Mouse (Mus musculus): Measurements from ENCODE around the gene Gm5269. TPM values are rescaled to one million over a fixed set of nuclear protein-coding genes. Genes with fewer than 3 reads are reported as not detected.

Gene Gm5269
- polyA plus RNA-seq, 1 experiment, result not detected

DNA sequence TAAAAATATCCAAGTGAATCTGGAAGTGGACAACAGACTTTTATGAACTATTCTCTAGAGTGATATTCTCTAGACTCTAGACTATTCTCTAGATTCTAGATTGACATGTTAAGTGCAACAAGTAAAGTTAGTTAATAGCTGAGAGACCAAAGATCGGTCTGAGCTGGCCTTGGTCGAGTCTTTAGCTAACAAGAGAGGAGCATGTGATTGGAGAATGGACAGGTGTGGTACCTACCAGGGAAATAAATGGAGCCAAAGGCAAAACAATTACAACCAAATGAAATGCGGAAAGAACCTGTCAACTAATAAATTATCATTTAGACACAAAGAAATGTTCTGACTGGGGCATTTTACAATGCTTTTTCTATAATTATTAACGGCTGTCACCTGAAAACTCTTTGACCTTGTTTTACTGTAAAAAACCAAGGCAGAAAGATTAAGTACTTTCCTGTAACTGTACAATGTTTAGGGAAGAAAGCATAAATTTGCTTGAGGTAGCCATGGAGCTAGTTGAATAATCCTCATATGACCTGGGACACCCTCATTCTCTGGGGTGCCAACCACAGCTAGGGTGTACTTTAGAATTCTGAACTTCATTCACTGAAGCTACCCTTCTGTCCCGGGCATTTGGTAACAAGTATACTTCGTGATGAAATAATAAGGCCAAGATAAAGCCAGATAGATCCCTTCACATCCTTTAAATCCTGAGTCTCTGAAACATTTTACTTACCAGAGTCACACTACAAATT lies 13.4 kb downstream of the Gm5269 start:
- no peak for DNase-seq
- Histone ChIP-seq H3K4me1 (ENCODE audit: control insufficient read depth, insufficient read depth, low read length) (no peaks in the 10 kb centered on the region), H3K27ac (ENCODE audit: insufficient read depth, low read length) (no peak overlapping the region), H3K4me3 (replicated peaks; ENCODE audit: insufficient read depth, low read depth, low read length) (no peak overlapping the region), H3K27me3 (ENCODE audit: control insufficient read depth, insufficient read depth, low read length) (no peaks in the 10 kb centered on the region)
- 89% methylated on average over 6 of the region's 6 CpGs for WGBS
- no peak for TF ChIP-seq POLR2A (IDR thresholded peaks at IDR 0.05; ENCODE audit: borderline replicate concordance, insufficient read depth, low read length)
- TF ChIP-seq CTCF (IDR thresholded peaks at IDR 0.05; ENCODE audit: borderline replicate concordance, insufficient read depth, low read depth, low read length), result no peak

DNA sequence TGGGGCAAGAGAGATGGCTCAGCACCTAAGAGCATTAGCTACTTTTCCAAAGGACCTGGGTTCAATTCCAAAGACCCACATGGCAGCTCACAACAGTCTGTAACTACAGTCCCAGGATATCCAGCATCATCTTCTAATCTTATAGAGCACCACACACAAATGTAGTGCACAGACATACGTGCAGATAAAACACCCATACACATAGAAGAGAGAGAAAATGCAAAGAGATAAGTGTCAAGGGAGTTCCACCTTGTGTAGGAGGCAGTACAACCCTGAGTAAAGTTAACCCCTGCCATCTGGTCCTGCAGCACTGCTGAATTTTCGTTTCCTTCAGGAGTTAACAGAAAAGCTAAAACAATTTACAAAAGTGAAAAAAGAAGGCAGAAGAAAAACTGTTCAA lies 14.4 kb downstream of the Gm5269 start:
- TF ChIP-seq POLR2A (IDR thresholded peaks at IDR 0.05; ENCODE audit: borderline replicate concordance, insufficient read depth, low read length) (no peak), CTCF (IDR thresholded peaks at IDR 0.05; ENCODE audit: borderline replicate concordance, insufficient read depth, low read depth, low read length) (no peak)
- Histone ChIP-seq H3K27ac (ENCODE audit: insufficient read depth, low read length) (no peak overlapping the region), H3K27me3 (ENCODE audit: control insufficient read depth, insufficient read depth, low read length) (no peaks in the 10 kb centered on the region), H3K4me3 (replicated peaks; ENCODE audit: insufficient read depth, low read depth, low read length) (no peak overlapping the region), H3K4me1 (ENCODE audit: control insufficient read depth, insufficient read depth, low read length) (no peaks in the 10 kb centered on the region)
- DNase-seq, result no peak
- WGBS, result 73% methylated on average over 2 of the region's 2 CpGs

DNA sequence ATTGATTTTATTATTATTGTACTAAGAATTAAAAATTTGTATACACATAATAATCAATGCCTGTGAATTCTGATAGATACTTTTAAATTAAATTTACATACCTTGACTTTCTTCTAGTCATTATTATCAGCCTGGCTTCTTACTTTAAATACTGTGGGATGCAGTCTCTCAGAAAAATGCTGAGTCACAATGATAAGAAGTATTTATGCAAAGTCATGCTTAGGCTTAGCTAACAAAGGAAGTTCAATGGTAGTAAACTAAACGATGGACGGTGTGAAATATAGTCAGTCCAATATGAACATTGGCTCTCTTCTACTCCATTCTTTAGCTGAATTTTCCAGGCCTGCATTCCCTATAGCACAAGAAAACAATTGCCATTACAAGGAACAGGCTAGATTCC lies 16.8 kb downstream of the Gm5269 start:
- WGBS, result 84% methylated on average over 2 of the region's 2 CpGs
- TF ChIP-seq POLR2A (IDR thresholded peaks at IDR 0.05; ENCODE audit: borderline replicate concordance, insufficient read depth, low read length), result no peak
- TF ChIP-seq CTCF (IDR thresholded peaks at IDR 0.05; ENCODE audit: borderline replicate concordance, insufficient read depth, low read depth, low read length), result no peak
- Histone ChIP-seq H3K4me3 (replicated peaks; ENCODE audit: insufficient read depth, low read depth, low read length) (no peak overlapping the region), H3K27ac (ENCODE audit: insufficient read depth, low read length) (no peak overlapping the region), H3K4me1 (ENCODE audit: control insufficient read depth, insufficient read depth, low read length) (no peaks in the 10 kb centered on the region), H3K27me3 (ENCODE audit: control insufficient read depth, insufficient read depth, low read length) (no peaks in the 10 kb centered on the region)
- DNase-seq, result no peak

DNA sequence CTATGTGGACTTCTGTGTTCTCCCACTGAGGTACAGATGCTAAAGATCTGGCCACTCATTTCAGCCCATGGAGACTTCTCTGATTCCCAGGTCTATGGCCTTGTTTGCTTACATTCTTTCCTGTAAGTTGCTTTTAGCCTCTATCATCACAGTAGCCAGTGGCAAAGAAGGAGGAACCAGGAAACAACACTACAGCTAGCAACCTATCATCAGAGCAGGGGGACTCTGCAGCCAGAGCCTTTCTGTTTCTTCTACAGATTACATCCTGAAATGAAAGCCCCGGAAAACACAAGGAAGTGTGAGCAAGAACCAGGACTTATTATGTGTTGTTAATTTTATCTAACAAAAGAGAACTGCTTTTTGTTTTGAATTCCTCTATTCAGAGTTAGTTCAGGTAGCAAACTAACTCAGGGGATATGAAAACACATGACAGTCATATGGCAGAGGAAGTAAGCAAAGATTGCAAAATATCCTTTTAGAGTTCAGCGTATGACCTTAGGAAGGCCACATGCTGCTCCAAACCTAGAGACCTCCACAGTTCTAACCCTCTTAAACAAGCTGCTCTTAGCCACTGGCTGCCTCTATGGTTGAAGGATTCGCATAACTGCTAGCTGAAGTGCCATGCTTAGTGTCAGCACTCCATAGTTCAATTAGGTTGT lies 21.5 kb downstream of the Gm5269 start:
- Histone ChIP-seq H3K27me3 (ENCODE audit: control insufficient read depth, insufficient read depth, low read length) (no peaks in the 10 kb centered on the region), H3K4me3 (replicated peaks; ENCODE audit: insufficient read depth, low read depth, low read length) (no peak overlapping the region), H3K4me1 (ENCODE audit: control insufficient read depth, insufficient read depth, low read length) (no peaks in the 10 kb centered on the region), H3K27ac (ENCODE audit: insufficient read depth, low read length) (no peak overlapping the region)
- 90% methylated on average over 3 of the region's 3 CpGs for WGBS
- TF ChIP-seq POLR2A (IDR thresholded peaks at IDR 0.05; ENCODE audit: borderline replicate concordance, insufficient read depth, low read length) (no peak), CTCF (IDR thresholded peaks at IDR 0.05; ENCODE audit: borderline replicate concordance, insufficient read depth, low read depth, low read length) (no peak)
- no peak for DNase-seq

DNA sequence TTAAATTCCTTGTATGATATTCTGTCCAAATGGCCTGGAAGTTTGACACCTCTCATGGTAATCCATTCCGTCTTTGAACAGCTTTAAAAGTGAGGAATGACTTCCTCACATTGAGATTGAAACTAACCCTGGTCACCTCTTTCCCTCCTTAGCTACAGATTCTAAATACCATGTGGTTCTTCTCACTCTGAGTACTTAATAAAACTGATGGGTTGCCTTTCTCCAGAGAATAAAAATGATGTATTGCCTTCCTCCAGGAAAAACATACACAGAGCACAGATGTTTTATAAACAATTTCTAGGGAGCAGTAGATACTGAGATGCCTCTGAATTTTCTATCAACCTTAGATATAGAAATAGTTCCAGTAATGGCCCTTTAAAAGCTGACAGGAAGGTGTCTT lies 22.0 kb downstream of the Gm5269 start:
- no peak for DNase-seq
- TF ChIP-seq CTCF (IDR thresholded peaks at IDR 0.05; ENCODE audit: borderline replicate concordance, insufficient read depth, low read depth, low read length), result no peak
- TF ChIP-seq POLR2A (IDR thresholded peaks at IDR 0.05; ENCODE audit: borderline replicate concordance, insufficient read depth, low read length), result no peak
- Histone ChIP-seq H3K4me3 (replicated peaks; ENCODE audit: insufficient read depth, low read depth, low read length) (no peak overlapping the region), H3K27me3 (ENCODE audit: control insufficient read depth, insufficient read depth, low read length) (no peaks in the 10 kb centered on the region), H3K4me1 (ENCODE audit: control insufficient read depth, insufficient read depth, low read length) (no peaks in the 10 kb centered on the region), H3K27ac (ENCODE audit: insufficient read depth, low read length) (no peak overlapping the region)
- WGBS, result 79% methylated on average over 1 of the region's 1 CpGs

DNA sequence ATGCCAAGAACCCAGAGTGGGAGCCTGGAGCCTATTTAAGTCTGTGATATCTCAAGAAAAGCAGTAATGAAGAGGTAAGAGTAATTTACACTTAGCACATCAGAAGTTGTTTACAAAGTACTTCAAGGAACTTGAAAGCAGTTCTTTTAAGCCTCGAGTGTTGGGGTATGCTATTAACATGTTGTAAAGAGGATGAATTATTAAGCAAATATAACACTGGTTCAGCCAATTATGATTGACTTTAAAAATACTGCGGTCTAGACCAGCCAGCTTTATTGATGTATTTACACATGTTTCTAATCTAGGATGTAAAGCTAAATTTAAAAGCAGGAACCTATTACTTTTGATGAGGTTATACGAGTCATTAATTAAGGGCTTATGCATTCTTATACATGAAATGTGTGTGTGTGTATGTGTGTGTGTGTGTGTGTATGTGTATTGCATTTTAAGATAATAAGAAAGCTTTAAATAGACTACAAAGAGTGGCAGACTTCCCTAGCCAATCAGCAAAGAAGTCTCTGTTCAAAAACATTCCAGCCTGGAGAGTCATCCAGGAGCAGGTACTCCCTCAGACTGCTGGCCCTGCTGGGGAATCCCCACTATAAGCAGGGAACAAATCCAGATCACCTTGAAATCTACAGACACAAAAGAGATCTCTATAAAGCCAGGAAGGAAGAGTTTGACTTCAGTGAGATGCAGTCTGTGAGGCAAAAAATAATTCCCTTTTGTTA lies 23.6 kb downstream of the Gm5269 start:
- DNase-seq, result no peak
- no peak overlapping the region for H3K27ac ChIP-seq (ENCODE audit: insufficient read depth, low read length)
- no peaks in the 10 kb centered on the region for H3K27me3 ChIP-seq (ENCODE audit: control insufficient read depth, insufficient read depth, low read length)
- no peaks in the 10 kb centered on the region for H3K4me1 ChIP-seq (ENCODE audit: control insufficient read depth, insufficient read depth, low read length)
- no peak for TF ChIP-seq POLR2A (IDR thresholded peaks at IDR 0.05; ENCODE audit: borderline replicate concordance, insufficient read depth, low read length)
- TF ChIP-seq CTCF (IDR thresholded peaks at IDR 0.05; ENCODE audit: borderline replicate concordance, insufficient read depth, low read depth, low read length), result no peak
- 82% methylated on average over 3 of the region's 3 CpGs for WGBS
- H3K4me3 ChIP-seq (replicated peaks; ENCODE audit: insufficient read depth, low read depth, low read length), result no peak overlapping the region

DNA sequence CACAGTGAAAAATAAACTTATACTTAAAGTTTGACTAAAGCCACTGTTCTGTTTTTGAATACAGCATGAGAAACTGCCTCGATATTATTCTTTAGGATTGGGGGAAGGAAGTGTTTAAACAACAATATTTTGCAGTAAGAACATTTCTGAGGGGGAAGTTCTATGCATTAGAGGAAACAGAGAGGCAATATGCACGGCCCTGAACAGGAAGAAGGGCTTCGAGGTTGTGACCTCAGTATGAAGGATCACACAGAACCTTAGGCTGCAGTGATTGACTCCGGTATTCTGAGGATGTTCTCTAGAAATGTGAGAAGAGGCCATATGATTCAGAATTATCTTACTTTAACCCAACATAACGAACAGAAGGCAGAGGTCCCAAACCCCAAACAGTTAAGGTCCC lies 24.3 kb downstream of the Gm5269 start:
- Histone ChIP-seq H3K27ac (ENCODE audit: insufficient read depth, low read length) (no peak overlapping the region), H3K27me3 (ENCODE audit: control insufficient read depth, insufficient read depth, low read length) (no peaks in the 10 kb centered on the region), H3K4me3 (replicated peaks; ENCODE audit: insufficient read depth, low read depth, low read length) (no peak overlapping the region), H3K4me1 (ENCODE audit: control insufficient read depth, insufficient read depth, low read length) (no peaks in the 10 kb centered on the region)
- TF ChIP-seq POLR2A (IDR thresholded peaks at IDR 0.05; ENCODE audit: borderline replicate concordance, insufficient read depth, low read length) (no peak), CTCF (IDR thresholded peaks at IDR 0.05; ENCODE audit: borderline replicate concordance, insufficient read depth, low read depth, low read length) (no peak)
- 80% methylated on average over 5 of the region's 5 CpGs for WGBS
- no peak for DNase-seq
